Mouse (Mus musculus) embryonic facial prominence, embryonic 14.5 days (tissue): ENCODE data around the gene Aasdh. TPM values are rescaled to one million over a fixed set of nuclear protein-coding genes. Genes with fewer than 3 reads are reported as not detected.

Experiments
- ATAC-seq: fragments of 200-750 bp; cut with Nextera tagmentation; 2 replicates; pipeline ENCODE4 v1.8.0; 2017; ENCODE audit warnings: low read depth, moderate number of reproducible peaks, moderate TSS enrichment
- DNase-seq: peaks from one replicate; pipeline ENCODE4 v3.0.0-alpha.2; 2015; ENCODE audit warnings: low spot score
- H3K27ac ChIP-seq: fragments of 300-500 bp; sonication (generic); replicated peaks from 2 replicates; pipeline ENCODE4 v1.5.1; 2014; ENCODE audit warnings: low read depth, mild to moderate bottlenecking, low read length, moderate library complexity
- H3K27me3 ChIP-seq: fragments of 300-500 bp; sonication (generic); replicated peaks from 2 replicates; pipeline ENCODE4 v1.6.1; 2014; ENCODE audit warnings: low read length; ENCODE audit not compliant: control insufficient read depth, insufficient read depth
- H3K36me3 ChIP-seq: fragments of 300-500 bp; sonication (generic); 2 replicates; pipeline ENCODE4 v1.6.1; 2014; ENCODE audit warnings: low read length, mixed read lengths; ENCODE audit not compliant: control insufficient read depth, insufficient read depth
- H3K4me1 ChIP-seq: fragments of 300-500 bp; sonication (generic); 2 replicates; pipeline ENCODE4 v1.6.1; 2014; ENCODE audit warnings: antibody characterized with exemption, low read length; ENCODE audit not compliant: control insufficient read depth, insufficient read depth
- H3K4me2 ChIP-seq: fragments of 300-500 bp; sonication (generic); 2 replicates; pipeline ENCODE4 v1.6.1; 2014; ENCODE audit warnings: low read depth, mild to moderate bottlenecking, low read length, moderate library complexity, mixed read lengths
- H3K4me3 ChIP-seq: fragments of 300-500 bp; sonication (generic); 2 replicates; pipeline ENCODE4 v1.5.1; 2014; ENCODE audit warnings: low read depth, mild to moderate bottlenecking, low read length
- H3K9ac ChIP-seq: fragments of 300-500 bp; sonication (generic); 2 replicates; pipeline ENCODE4 v1.6.1; 2014; ENCODE audit warnings: low read depth, mild to moderate bottlenecking, low read length, moderate library complexity, mixed read lengths
- H3K9me3 ChIP-seq: fragments of 300-500 bp; sonication (generic); 2 replicates; pipeline ENCODE4 v1.6.1; 2016; ENCODE audit warnings: low read length; ENCODE audit not compliant: control insufficient read depth
- whole genome bisulfite sequencing: fragments of 180-500 bp; shearing (Covaris S2); extraction: QIAGEN DNeasy Blood & Tissue Kit; methylation state at CpG from one replicate; pipeline ENCODE4 v1.1.7; 2014; 5-methylcytosine and 5-hydroxymethylcytosine counted together
- polyA plus RNA-seq: library from polyadenylated mRNA; unstranded; fragments of >200 nt; fragmentation: Nextera tagmentation; extraction: Ambion mirVana; gene quantifications from 2 replicates; pipeline ENCODE4 v1.2.1, GENCODE M21; 2014

Gene Aasdh
- polyA plus RNA-seq: 12.5 and 13.1 TPM in 2 replicates

GRCm38 (mm10) chr5:76905405-76906154, at the start of gene Aasdh:
Aasdh (minus strand) TSS chr5:76905514.
- Histone ChIP-seq H3K27me3 (no peaks in the 10 kb centered on the region), H3K9me3 (no peaks in the 10 kb centered on the region), H3K27ac (peak within 1 kb of the TSS; percentile 83), H3K36me3 (peaks cover 12% of the 10 kb centered on the region; the same call in 1 of the 2 replicates), H3K4me1 (0 out of 2 replicates have a peak, but pooled peaks cover 2% of the 10 kb centered on the region), H3K4me2 (peak within 1 kb of the TSS; percentile 74), H3K4me3 (peak within 1 kb of the TSS; percentile 73), H3K9ac (peak within 1 kb of the TSS; percentile 88)
- ATAC-seq (peak; percentile 99), DNase-seq (peak; percentile 95)
- WGBS: under 1% methylated on average over 47 of the region's 47 CpGs

- 83% methylated on average over 6 of the region's 6 CpGs for WGBS
- Histone ChIP-seq H3K4me1 (peaks cover 16% of the 10 kb centered on the region), H3K4me3 (no peak overlapping the region), H3K36me3 (peaks cover 31% of the 10 kb centered on the region), H3K9me3 (no peaks in the 10 kb centered on the region), H3K27me3 (no peaks in the 10 kb centered on the region), H3K9ac (no peak overlapping the region), H3K27ac (no peak overlapping the region), H3K4me2 (no peak overlapping the region)
- no peak for ATAC-seq
- DNase-seq: no peak
Measured at GRCm38 (mm10) chr5:76954271-76954900, 49.1 kb upstream of the Aasdh start.

GRCm38 (mm10) chr5:76953794-76954193, 48.5 kb upstream of the Aasdh start:
- DNase-seq: no peak
- Histone ChIP-seq H3K27ac (no peak overlapping the region), H3K4me1 (peaks cover 17% of the 10 kb centered on the region), H3K27me3 (no peaks in the 10 kb centered on the region), H3K9me3 (no peaks in the 10 kb centered on the region), H3K36me3 (peaks cover 26% of the 10 kb centered on the region), H3K9ac (no peak overlapping the region), H3K4me3 (no peak overlapping the region), H3K4me2 (no peak overlapping the region)
- ATAC-seq: no peak
- 72% methylated on average over 3 of the region's 3 CpGs for WGBS

- DNase-seq (no peak), ATAC-seq (no peak)
- H3K4me1 ChIP-seq: peaks cover 17% of the 10 kb centered on the region
- 14% methylated on average over 7 of the region's 7 CpGs for WGBS
- H3K27me3 ChIP-seq: no peaks in the 10 kb centered on the region
- H3K4me2 ChIP-seq: peak overlapping the region; percentile 79
- H3K9ac ChIP-seq: peak overlapping the region; percentile 76
- H3K9me3 ChIP-seq: no peaks in the 10 kb centered on the region
- peak overlapping the region; percentile 80 for H3K4me3 ChIP-seq
- peaks cover 11% of the 10 kb centered on the region for H3K36me3 ChIP-seq
- peak overlapping the region; percentile 83 for H3K27ac ChIP-seq
Measured at GRCm38 (mm10) chr5:76952112-76953040, 47.1 kb upstream of the Aasdh start.

GRCm38 (mm10) chr5:76951106-76952027, 46.1 kb upstream of the Aasdh start, which contains the start of the genes Paics and Ppat:
Paics (plus strand) TSS chr5:76951307.
Ppat (minus strand) TSS chr5:76951578.
- Histone ChIP-seq H3K36me3 (peaks cover 1% of the 10 kb centered on the region), H3K9me3 (no peaks in the 10 kb centered on the region), H3K4me1 (peaks cover 17% of the 10 kb centered on the region), H3K4me3 (peak within 1 kb of the TSS; percentile 80), H3K9ac (peak within 1 kb of the TSS; percentile 76), H3K27ac (peak within 1 kb of the TSS; percentile 83), H3K4me2 (peak within 1 kb of the TSS; percentile 79), H3K27me3 (no peaks in the 10 kb centered on the region)
- ATAC-seq: peak; percentile 97
- under 1% methylated on average over 64 of the region's 81 CpGs for WGBS
- DNase-seq: peak; percentile 99

GRCm38 (mm10) chr5:76950343-76951105, 45.2 kb upstream of the Aasdh start:
- Histone ChIP-seq H3K27me3 (no peaks in the 10 kb centered on the region), H3K27ac (peak overlapping the region; percentile 69), H3K4me2 (peak overlapping the region; percentile 79), H3K9me3 (no peaks in the 10 kb centered on the region), H3K4me1 (peaks cover 17% of the 10 kb centered on the region), H3K9ac (peak overlapping the region; percentile 76), H3K36me3 (no peaks in the 10 kb centered on the region; the same call in 1 of the 2 replicates), H3K4me3 (peak overlapping the region; percentile 80)
- DNase-seq (no peak), ATAC-seq (no peak)
- under 1% methylated on average over 24 of the region's 24 CpGs for WGBS

- H3K9me3 ChIP-seq: no peaks in the 10 kb centered on the region
- peaks cover 14% of the 10 kb centered on the region for H3K4me1 ChIP-seq
- H3K27me3 ChIP-seq: no peaks in the 10 kb centered on the region
- H3K36me3 ChIP-seq: 0 out of 2 replicates have a peak, but pooled peaks cover 4% of the 10 kb centered on the region
- 90% methylated on average over 4 of the region's 4 CpGs for WGBS
- no peak overlapping the region for H3K4me3 ChIP-seq
- DNase-seq (no peak), ATAC-seq (no peak)
- H3K4me2 ChIP-seq: no peak overlapping the region
- no peak overlapping the region for H3K9ac ChIP-seq
- no peak overlapping the region for H3K27ac ChIP-seq
Measured at GRCm38 (mm10) chr5:76947758-76948157, 42.4 kb upstream of the Aasdh start.
